Mouse (Mus musculus) brain, embryonic 14.5 days (tissue): ENCODE results near the gene Gm13124.

Experiments used
- CTCF ChIP-seq: fragments of 200-500 bp; IDR thresholded peaks from 2 replicates; pipeline ENCODE4 v1.5.1; 2012; ENCODE audit warnings: inconsistent platforms, mild to moderate bottlenecking, moderate library complexity, borderline replicate concordance; ENCODE audit not compliant: insufficient read depth, insufficient read length; ENCODE audit errors: extremely low read depth
- POLR2A ChIP-seq: fragments of 200-500 bp; IDR thresholded peaks from 2 replicates; pipeline ENCODE4 v1.6.1; 2012; ENCODE audit warnings: mild to moderate bottlenecking, inconsistent platforms, borderline replicate concordance; ENCODE audit not compliant: poor library complexity, insufficient read depth, insufficient read length, severe bottlenecking; ENCODE audit errors: extremely low read depth

DNA sequence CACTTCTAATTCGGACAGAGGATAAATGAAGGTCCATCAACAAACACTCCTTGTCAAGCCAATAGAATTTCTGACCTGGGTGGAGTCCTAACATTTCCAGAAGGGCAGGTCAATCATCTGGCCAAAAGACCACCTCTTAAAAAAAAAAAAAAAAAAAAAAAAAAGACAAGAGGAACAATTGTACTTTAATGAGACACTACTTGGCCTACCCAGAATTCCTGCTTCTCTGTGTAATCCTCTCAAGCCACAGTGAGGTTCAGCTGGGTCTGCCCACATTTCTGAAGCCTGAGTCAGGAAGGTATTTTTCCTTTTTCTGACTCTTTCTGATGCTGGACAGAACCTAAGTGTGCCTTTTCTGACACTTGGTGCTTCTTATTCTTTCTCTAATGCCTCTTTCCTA is 20.2 kb downstream of the Gm13124 start:
- TF ChIP-seq CTCF (no peak), POLR2A (no peak)
